Mouse (Mus musculus) NIH3T3 (cell line): ENCODE measurements around the gene Dnaja2.
A peak's percentile ranks its signal among the peaks of the same experiment; 100 is the strongest.

Source experiments
- DNase-seq: peaks from one replicate; pipeline ENCODE4 v3.0.0-alpha.2; 2012; ENCODE audit warnings: low read depth

The Dnaja2 gene

GRCm38 (mm10) chr8:85500460-85500859 lies 54.7 kb downstream of the Dnaja2 start:
- DNase-seq = no peak

- DNase-seq = no peak
These were observed 56.6 kb downstream of the Dnaja2 start for GRCm38 (mm10) chr8:85498577-85498976.

- DNase-seq = no peak
These were observed 58.4 kb downstream of the Dnaja2 start for GRCm38 (mm10) chr8:85496778-85497177.

GRCm38 (mm10) chr8:85496125-85496524 lies 59.0 kb downstream of the Dnaja2 start:
- no peak for DNase-seq

- DNase-seq = peak; percentile 28
These were observed 61.9 kb downstream of the Dnaja2 start for GRCm38 (mm10) chr8:85492940-85493931.

GRCm38 (mm10) chr8:85492125-85492875 lies 62.8 kb downstream of the Dnaja2 start, which contains the start of gene Gpt2:
Gene Gpt2, plus strand, starts transcription at chr8:85492576.
- peak; percentile 94 for DNase-seq

- DNase-seq = no peak
These were observed 65.6 kb downstream of the Dnaja2 start for GRCm38 (mm10) chr8:85489546-85489945.

GRCm38 (mm10) chr8:85488631-85489030 lies 66.5 kb downstream of the Dnaja2 start:
- no peak for DNase-seq

- no peak for DNase-seq
These were observed 67.1 kb downstream of the Dnaja2 start for GRCm38 (mm10) chr8:85487906-85488620.
